Mouse (Mus musculus): Measurements from ENCODE around the gene Fgfr1op2.
A peak's percentile ranks its signal among the peaks of the same experiment; 100 is the strongest.

Gene Fgfr1op2

DNA sequence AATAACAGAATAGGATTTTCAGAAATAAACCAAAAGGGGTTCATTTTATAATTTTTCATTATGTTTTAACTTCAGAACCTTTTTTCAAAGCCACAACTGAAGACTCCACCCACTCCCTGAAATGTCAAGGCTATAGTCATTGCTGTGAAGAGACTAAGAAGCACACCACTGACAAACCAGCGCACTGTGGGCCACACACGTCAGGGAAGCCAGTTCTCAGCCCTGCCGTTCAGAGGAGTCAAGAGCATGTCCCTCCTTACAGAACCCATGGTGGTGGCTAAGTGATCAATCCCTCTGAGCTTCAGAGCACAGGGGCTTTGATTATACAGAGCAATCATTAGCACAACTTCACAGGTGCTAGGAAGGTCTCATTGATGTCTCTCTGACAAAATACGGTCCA, 25.6 kb downstream of the Fgfr1op2 start:
- no peak for DNase-seq (ENCODE audit: low read depth, low spot score)

DNA sequence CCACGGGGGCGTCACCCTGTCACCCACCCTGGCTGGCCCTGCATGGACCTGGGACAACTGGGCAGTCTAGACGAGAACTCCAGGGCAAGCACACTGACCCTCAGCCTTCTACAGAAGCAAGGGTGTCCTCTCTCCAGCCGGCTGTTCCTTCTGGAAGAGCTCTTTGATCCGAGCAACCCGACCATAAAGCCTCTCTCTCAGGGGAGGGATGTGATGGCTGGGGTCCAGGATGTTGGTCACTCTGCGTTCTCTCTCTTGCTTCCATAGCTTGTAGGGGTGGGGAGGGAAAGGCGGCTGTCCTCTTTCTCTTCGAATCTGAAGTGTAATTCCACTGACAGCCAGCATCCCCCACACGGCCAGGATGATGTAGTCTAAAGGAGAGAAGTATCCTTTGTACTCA, 26.6 kb downstream of the Fgfr1op2 start:
- DNase-seq (ENCODE audit: low read depth, low spot score), result no peak

DNA sequence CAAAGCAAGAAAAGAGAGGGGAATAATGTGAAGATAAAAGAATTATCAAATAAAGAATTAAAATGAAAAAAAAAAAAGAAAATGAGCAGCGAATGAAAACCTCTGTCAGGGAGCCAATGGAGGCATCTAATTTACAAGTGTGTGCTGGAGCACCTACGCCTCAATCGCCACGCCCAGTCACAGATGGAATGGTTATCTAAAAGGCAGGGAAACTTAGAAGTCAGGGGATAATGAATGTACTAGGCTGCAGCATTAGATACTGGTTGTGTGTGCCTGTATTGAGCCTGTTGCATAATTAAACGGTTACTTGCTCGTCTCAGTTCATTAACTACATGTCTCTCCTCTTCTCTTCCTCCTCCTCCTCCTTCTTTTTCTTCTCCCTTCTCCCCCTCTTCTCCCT, 34.4 kb downstream of the Fgfr1op2 start:
- DNase-seq (ENCODE audit: low read depth, low spot score), result no peak

DNA sequence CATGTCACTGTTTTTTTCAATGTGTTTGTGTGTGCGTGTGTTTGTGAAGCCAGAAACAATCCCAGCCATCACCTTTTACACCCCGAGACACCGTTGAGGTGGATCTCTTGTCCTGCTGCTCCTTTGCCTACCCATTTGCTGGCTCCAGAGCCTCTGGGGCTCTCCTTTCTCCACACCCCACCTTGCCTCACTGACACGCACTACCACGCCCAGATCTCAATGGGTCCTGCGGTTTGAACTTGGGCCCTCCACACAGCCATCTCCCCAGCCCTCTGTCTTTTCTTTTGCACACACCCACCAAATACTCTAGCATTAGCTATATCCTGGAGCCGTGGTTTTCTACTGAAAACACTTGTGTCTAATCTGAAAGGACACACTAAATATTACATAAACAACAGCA, 34.9 kb downstream of the Fgfr1op2 start:
- DNase-seq (ENCODE audit: low read depth, low spot score), result no peak

DNA sequence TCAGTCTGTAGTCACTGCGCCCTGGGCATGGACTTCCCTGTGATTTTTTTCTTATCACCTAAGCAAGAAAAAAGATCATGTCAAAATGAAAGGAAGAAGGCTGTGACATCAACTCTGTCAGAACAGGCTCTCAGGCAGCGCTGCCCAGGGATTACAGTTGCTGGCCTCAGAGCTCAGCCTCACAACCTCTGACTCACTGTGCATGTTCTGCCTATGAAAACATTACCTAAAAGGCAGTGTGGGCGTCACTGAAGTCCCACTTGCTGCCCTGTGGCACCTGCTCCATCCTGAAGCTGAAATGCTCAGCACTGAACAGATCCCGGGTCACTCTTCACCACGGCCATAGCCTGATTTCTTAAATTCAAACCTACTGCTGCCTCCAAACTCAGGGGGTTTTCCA, 35.7 kb downstream of the Fgfr1op2 start:
- no peak for DNase-seq (ENCODE audit: low read depth, low spot score)

DNA sequence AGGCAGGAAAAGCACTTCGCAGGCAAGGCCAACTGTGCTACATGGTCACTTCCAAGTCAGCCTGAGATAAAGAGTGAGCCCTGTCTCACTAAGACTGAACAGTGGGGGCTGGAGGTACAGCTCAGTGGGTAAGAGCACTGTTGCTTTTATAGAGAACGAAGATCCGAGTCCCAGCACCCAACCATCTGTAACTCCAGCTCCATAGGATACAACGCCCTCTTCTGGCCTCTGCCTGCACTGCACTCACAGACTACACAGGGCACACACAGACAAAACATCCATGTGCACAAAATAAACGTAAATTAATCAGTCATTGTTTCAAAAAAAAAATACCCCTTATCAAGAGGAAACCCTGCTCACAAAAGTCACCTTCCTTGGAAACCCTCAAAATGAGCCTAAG, 36.9 kb downstream of the Fgfr1op2 start:
- DNase-seq (ENCODE audit: low read depth, low spot score), result no peak

DNA sequence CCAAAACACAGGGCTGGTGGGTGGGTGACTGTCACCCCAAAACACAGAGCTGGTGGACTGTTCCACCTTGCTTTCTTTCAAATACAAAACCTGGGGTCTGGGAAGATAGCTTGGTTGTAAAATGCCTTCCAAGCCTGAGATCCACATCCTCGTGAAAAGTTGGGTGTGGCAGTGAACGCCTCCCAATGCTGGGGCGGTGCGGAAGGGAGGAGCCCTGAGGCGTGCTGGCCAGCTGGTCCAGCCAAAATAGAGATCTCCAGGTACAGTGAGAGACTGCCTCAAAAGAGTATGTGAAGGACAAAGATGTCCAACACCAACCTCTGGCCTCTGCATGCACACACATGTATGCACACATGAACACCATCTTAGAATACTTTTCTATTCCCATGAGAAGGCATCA, 37.5 kb downstream of the Fgfr1op2 start:
- DNase-seq (ENCODE audit: low read depth, low spot score), result no peak

DNA sequence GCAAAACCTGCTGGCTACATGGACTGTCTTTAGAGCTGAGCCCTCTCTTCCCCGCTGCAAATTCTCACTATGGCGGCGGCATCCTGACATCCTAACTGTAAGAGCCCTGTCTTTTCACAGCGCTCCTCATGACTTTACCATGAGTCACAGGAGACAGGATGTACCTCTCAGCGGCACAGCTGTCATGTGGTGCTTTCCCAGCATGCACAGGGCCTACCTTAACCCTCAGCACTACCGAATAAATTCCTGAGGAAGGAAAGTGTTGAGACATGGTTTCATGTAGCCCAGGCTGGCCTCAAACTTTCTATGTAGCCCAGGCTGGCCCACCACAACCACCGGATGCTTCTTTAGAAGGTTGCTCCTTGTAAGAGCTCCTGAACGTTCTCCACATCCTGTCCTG, 38.9 kb downstream of the Fgfr1op2 start:
- no peak for DNase-seq (ENCODE audit: low read depth, low spot score)

DNA sequence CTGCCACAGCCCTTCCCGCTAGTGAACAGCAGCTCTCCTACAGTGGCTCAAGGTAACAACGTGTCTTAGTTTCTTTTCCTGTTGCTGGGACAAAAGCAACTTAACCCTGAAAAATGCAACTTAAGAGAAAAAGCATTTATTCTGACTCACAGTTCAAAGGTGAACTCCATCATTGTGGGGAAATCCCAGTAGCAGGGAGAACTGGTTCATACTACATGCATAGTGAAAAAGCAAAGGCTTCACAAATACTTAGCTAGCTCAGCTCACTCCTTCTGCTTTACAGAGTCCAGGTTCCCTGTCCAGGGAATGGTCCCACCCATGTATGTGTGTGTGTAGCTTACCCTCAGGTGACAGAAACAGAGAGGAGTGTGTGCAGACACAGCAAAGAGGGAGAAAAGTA, 39.7 kb downstream of the Fgfr1op2 start:
- DNase-seq (ENCODE audit: low read depth, low spot score), result no peak

DNA sequence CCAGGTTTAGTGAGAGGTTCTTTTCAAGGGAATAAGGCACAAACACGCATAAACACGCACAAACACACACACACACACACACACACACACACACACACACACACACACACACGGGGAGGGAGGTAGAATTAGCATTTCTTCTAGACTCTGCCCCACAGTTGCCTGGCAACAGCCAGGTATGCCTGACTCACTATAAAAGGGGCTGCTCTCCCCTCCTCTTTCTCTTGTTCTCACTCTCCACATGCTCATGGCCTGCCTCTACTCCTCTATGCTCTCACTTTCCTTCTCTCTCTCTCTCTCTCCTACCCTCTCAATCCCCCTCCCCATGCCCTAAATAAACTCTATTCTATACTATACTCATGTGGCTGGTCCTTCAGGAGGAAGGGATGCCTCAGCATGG, 51.1 kb downstream of the Fgfr1op2 start:
- DNase-seq (ENCODE audit: low read depth, low spot score), result no peak

DNA sequence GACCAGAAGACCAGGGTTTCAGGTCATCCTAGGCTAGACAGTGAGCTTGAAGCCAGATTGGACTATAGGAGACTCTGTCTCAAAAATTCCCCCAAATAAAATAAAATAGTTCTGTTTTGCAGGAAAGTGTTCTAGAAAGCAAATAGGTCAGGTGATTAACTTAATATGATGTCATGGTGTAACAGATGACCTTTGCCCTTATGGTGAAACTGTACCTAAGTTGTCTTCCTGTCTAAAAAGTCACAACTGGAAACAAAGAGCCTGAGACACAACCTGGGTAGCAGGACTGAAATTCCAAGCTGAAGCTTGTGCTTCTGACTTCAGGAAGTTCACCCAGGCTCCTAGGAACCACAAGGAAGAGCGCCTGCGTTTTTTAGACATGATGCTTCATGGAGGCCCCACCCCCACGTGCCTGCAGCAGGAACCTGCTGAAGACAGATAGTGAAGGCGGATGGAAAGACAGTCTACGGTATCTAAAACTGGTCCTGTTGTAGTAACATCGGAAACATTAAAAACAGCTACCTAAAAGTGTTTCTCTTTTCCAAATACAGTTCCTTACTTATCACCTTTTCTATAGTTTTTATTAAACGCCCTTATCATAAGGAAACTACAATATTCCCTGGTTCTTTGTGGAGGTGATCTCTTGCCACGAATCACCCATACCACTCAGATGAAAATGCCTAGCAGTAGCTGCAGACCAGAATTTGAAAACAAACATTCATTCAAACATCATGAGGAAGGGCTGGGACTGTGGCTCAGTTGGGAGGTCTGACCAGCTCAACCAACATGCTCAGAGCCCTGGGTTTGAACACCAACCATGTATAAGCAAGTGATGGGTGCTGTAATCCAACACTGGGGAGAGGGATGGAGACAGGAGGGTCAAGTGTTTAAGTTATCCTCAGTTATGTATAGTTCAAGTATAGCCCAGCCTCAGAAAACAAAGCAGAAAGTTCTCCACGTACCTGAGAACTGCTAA, 53.1 kb downstream of the Fgfr1op2 start:
- no peak for DNase-seq (ENCODE audit: low read depth, low spot score)

DNA sequence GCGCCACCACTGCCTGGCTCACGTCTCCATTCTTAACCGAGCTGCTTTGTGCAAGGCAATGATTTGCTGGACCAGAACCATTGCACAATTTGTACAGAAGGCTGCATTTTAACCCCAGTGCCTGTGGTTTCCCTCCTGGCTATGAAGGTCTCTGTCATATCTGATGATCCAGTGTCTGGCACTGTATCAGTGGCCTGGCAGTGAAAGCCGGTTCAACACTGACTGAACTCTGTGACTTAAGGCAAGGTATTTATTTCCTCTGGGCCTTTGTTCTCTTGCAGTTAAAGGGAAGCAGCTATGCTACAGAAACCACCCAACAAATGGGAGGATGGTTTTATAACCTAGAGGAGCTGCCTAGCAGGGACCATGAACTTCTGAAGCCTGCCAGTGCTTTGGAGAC, 54.0 kb downstream of the Fgfr1op2 start:
- DNase-seq (ENCODE audit: low read depth, low spot score), result no peak

DNA sequence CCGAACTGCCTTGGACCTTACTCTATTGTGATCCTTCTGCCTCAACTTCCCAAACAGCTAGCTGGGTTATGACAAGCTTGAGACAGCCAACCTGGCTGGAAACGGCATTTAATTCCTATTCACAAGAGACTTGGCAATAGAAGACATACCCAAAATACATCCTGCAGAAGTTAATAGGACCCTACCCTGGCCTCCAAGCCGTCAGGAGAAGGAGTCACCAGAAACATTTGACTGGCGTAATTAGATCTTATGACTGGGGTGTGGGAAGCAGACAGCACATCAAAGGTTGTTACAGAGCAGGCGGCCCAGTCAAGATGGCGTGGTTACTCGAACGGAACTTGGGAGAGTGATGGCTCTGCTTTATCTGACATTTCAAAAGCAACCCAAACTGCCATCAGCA, 54.8 kb downstream of the Fgfr1op2 start:
- DNase-seq (ENCODE audit: low read depth, low spot score), result no peak

DNA sequence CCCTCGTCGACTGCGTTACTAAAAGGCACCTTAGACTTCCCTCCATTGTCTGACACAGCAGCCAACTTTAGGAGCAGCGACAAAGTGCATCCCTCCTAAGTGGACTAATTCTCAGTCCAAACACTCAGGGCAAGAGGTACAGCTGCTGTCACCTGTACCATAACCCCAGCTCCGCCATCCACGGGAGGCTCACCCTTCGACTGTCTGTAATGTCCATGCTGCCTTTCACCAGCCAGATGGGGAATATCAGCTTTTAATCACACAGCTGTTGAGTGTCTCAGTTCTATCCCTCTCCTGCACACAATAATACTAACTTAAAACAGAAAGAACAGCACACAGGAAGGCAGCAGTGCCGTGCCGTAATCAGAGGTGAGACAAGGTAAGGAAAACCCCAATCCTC, 55.4 kb downstream of the Fgfr1op2 start:
- no peak for DNase-seq (ENCODE audit: low read depth, low spot score)

DNA sequence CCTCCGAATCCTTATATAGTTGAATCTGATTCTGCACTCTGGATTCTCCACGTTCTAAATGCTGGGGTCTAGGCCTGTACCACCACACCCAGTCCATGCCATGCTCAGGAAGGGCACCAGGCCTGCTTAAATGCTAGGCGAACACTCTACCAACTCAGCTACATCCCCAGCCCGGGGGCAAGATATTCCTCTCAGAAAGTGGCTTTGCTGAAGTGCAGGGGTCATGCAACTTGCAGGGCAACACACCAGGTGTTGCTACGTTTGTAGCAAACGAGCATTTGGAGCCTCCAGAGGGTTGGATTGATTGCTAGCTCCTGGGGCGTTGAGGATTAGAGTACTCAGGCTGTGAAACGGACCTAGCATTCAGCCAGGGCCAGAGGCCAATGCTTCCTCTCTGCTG, 56.1 kb downstream of the Fgfr1op2 start:
- DNase-seq (ENCODE audit: low read depth, low spot score), result no peak

DNA sequence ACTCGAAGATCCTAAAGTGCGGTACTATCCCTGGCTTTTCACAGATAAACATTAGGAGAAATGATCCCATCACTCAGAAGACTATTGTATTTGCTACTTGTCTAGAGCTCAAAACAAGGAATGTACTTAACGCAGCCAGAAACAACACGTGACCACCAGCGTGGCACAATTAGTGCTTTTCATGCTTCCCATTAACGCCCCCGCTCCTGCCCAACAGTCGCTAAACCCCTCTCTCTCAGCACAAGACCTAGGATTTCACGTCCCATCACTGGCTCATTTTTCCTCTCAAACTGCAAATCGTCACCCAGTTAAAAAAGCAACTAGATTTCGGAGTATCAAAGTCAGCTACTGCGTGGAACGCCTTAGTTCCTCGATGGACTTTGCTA, 56.6 kb downstream of the Fgfr1op2 start:
- DNase-seq (ENCODE audit: low read depth, low spot score), result no peak

DNA sequence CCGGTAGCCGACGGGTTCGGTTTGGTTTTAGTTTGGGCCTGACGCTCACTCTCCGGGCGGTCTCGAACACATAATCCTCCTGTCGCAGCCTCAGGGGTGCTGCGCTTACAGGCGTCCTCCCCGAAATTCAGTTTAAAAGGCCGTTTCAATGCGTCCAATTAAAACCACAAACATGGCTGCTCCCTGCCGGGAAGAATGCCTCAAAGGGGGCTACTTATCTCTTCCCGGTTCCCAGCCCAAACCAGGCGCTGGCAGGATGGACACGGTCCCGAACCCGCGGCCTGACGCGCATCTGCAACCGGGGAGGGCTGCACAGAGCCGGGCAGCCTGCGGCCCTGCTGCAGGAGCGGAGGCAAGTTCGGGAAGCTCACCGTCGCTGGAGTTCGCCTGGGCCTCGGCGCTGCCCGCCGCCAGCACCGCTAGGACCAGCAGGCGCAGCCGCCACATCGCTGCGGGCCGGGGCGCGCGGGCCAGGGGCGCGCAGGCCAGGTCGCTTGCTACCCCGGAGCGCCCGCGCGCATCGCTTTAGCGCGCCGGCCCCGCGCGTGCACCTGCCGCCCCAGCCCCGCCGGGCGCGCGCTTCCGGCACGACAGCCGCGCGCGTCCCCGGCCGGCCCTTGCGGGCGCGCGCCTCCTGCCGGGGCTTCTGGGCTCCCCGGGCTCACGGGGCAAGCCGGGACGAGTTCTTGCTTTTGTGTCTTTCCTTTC, 57.2 kb downstream of the Fgfr1op2 start:
- DNase-seq (ENCODE audit: low read depth, low spot score), result peak; percentile 56

DNA sequence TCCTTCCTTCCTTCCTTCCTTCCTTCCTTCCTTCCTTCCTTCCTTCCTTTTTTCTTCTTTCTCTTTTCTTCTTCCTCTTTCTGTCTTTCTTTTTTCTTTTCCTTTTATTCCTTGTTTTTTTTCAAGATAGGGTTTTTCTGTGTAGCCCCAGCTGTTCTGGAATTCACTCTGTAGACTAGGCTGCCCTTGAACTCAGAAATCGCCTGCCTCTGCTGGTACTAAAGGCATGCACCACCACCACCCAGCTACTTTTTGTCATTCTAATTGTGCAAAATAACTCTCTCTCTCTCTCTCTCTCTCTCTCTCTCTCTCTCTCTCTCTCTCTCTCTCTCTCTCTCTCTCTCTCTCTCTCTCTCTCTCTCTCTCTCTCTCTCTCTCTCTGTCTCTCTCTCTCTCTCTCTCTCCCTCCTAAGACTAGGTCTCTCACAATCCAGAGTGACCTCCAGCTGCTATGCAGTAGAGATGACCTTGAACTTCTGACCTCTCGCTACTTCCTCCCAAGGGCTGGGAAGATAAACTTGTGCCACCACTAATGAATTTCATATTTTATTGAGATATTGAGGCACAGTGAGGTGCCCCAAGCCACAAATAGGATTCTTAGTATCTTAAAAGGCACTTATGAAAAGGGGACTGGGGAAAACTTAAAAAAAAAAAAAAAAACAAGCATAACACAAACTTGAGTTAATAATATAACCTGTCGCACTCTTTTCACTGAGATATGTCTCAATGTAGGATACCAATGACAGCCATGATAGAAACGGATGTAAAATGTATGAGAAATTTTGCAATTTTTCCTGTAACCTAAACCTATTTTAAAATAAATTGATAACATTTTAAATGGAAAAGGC, 58.0 kb downstream of the Fgfr1op2 start:
- no peak for DNase-seq (ENCODE audit: low read depth, low spot score)

DNA sequence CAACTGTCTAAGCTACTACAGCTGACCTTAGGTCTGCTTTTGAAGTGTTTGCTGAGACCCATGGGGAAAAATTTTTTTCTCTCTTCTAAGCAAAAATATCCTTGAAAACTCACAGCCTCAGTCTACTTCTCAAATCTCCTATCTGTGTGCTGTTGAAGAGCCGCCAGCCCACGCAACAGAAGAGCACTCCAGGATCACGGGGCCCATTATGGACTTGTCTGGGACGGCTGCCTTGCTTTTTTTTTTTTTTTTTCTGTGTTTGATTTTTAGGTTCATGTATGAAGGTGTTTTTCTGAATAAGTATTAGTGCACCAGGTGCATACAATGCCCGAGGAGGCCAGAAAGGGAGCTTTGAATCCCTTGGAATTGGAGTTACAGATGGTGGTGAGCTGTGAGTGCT, 59.5 kb downstream of the Fgfr1op2 start:
- DNase-seq (ENCODE audit: low read depth, low spot score), result no peak

DNA sequence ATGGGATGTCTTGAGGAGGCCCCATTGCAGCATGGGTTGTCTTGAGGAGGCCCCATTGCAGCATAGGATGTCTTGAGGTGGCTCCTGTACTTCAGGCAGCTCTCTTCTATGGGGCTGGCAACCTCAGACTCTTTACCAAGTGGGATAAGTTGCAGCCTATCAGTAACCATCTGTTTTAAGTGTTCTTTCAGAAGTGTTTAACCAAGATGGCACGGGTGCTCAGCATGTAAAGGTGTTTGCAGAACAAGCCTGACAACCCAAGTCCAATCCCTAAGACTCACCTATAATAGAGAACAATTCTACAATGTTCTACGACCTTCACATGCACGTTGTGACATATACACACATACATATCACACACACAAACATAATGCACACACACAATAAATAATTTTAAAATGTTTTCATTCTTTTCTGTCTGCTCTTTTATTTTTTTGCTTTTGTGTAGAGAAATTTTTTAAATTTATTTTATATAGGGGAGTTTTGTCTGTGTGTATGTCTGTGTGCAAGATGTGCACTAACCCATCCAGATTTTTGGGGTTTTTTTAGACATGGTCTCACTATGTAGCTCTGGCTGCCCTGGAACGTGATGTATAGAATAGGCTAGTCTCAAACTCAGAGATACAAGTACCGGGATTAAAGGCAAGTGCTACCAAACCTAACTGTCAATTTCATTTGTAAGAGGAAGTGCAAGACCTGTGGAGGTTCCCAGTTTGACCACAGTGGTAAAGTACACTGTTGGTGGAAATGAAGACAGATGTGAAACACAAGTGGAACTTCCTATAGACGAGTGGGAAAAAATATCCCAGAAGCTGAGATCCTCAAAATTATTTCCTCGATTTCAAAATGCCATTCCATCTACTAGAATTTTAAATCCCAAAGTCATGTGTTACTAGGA, 63.3 kb downstream of the Fgfr1op2 start:
- no peak for DNase-seq (ENCODE audit: low read depth, low spot score)

DNA sequence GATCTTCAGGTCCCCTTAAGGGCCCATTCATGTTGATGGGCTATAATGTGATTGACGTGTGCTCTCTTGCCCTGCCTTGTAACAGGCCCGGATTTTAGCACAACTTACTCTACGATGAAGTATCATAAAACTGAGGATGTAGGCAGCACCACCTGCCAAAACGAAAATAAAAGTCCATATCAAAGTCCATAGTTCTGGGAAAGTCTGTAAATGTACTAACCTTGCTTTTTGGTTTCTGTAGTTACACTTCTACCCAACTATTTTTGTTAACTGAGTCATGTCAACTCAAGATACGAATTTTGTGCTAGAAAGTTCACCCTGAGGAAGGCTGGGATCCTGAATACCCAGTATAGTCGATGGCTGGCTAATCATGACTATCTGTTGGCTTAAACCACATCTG, 64.0 kb downstream of the Fgfr1op2 start:
- DNase-seq (ENCODE audit: low read depth, low spot score), result no peak
